Mouse (Mus musculus): ENCODE results near the gene Trap1a. TPM values are rescaled to one million over a fixed set of nuclear protein-coding genes. Genes with fewer than 3 reads are reported as not detected.
"Not testable (repeated sequence)": the region's sequence is repeated elsewhere in the genome, so short reads cannot be mapped to it uniquely, and the experiment has no call there.

Gene Trap1a
- not detected in 2 replicates for polyA plus RNA-seq (2012; rRNA removed)

DNA sequence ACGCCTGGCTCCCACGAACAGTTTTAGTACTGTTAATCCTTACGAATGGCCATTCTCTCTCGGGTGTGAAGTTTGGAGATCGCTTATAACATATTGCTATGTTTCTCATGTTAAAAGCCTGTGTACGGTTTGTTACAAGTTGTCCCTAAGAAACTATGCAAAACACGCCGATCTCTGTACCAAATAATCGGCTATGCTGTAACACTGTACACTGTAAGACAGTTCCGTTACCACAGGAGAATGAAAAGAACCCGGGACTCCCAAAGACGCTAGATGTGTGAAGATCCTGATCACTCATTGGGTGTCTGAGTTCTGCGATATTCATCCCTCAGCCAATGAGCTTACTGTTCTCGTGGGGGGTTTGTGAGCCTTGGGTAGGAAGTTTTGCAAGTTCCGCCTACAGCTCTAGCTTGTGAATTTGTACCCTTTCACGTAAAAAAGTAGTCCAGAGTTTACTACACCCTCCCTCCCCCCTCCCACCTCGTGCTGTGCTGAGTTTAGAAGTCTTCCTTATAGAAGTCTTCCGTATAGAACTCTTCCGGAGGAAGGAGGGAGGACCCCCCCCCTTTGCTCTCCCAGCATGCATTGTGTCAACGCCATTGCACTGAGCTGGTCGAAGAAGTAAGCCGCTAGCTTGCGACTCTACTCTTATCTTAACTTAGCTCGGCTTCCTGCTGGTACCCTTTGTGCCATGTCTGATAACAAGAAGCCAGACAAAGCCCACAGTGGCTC, at the start of gene Trap1a:
TSS of gene Trap1a (plus strand) at position 421 of the 732 bp plus-strand sequence.
- H3K4me3 ChIP-seq (ENCODE audit: extremely low read depth, insufficient read depth, insufficient read length), result no peak within 1 kb of the TSS
- 91% methylated on average over 24 of the region's 24 CpGs for WGBS

DNA sequence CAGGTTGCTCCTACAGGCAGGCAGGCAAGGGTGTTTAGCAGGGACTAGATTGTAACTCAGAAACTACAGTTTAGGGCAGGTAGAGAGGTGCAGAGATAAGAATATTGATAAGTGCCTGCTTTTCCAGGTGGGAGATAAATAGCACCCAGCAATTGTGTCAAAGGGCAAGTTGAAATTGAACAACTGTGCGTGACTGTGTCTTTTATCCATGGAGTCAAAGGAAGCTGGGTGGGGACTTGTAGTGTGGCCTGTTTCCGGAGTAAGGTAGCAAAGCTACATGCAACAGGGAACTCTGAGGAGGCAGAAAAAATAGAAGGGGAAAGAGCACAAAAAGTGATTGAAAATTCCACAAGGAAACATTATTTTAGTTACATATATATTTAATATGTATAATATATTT, 40.4 kb upstream of the Trap1a start:
- no peak overlapping the region for H3K4me3 ChIP-seq (ENCODE audit: extremely low read depth, insufficient read depth, insufficient read length)
- DNase-seq (ENCODE audit: low read depth in 1 of 2, low spot score in 2 of 2), result no peak
- 80% methylated on average over 2 of the region's 2 CpGs for WGBS
- no peak overlapping the region for H3K27ac ChIP-seq (ENCODE audit: insufficient read depth, low read length)
- no peak for TF ChIP-seq CTCF (IDR thresholded peaks at IDR 0.05; ENCODE audit: extremely low read depth, insufficient read depth, insufficient read length, insufficient replicate concordance)
- no peak for TF ChIP-seq POLR2A (IDR thresholded peaks at IDR 0.05; ENCODE audit: low read depth, low read length)
- no peaks in the 10 kb centered on the region for H3K36me3 ChIP-seq (ENCODE audit: control insufficient read depth, insufficient read depth, low read length)
- H3K27me3 ChIP-seq (ENCODE audit: control insufficient read depth, insufficient read depth, low read length), result no peaks in the 10 kb centered on the region
- H3K4me1 ChIP-seq (ENCODE audit: control insufficient read depth, insufficient read depth, insufficient read length), result no peaks in the 10 kb centered on the region

More for the DNA sequence above, at the start of gene Trap1a:
- DNase-seq (ENCODE audit: low read depth in 1 of 2, low spot score in 2 of 2), result no peak
- no peaks in the 10 kb centered on the region for H3K4me1 ChIP-seq (ENCODE audit: control insufficient read depth, insufficient read depth, insufficient read length)
- H3K27me3 ChIP-seq (ENCODE audit: control insufficient read depth, insufficient read depth, low read length), result no peaks in the 10 kb centered on the region
- H3K27ac ChIP-seq (ENCODE audit: insufficient read depth, low read length), result no peak within 1 kb of the TSS
- TF ChIP-seq POLR2A (IDR thresholded peaks at IDR 0.05; ENCODE audit: low read depth, low read length) (no peak), CTCF (IDR thresholded peaks at IDR 0.05; ENCODE audit: extremely low read depth, insufficient read depth, insufficient read length, insufficient replicate concordance) (no peak)
- no peaks in the 10 kb centered on the region for H3K36me3 ChIP-seq (ENCODE audit: control insufficient read depth, insufficient read depth, low read length)

DNA sequence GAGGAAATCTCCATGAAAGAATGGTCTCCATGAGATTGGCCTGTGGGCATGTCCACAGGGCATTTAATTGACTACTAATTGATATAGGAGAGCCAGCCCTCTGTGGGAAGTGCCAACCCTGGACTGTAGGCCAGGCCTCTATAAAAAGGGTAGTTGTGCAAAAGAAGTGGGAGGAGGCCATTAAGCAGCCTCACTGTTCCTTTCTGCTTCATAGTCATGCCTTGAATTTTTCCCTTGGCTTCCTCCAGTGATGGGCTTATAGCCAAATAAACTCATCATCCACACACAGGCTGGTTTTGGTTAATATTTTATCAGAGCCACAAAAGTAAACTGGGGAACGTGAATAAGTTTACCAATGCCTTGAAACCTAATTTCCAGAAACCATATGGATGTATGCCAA, 38.2 kb upstream of the Trap1a start:
- no peak for TF ChIP-seq CTCF (IDR thresholded peaks at IDR 0.05; ENCODE audit: extremely low read depth, insufficient read depth, insufficient read length, insufficient replicate concordance)
- TF ChIP-seq POLR2A (IDR thresholded peaks at IDR 0.05; ENCODE audit: low read depth, low read length), result no peak

DNA sequence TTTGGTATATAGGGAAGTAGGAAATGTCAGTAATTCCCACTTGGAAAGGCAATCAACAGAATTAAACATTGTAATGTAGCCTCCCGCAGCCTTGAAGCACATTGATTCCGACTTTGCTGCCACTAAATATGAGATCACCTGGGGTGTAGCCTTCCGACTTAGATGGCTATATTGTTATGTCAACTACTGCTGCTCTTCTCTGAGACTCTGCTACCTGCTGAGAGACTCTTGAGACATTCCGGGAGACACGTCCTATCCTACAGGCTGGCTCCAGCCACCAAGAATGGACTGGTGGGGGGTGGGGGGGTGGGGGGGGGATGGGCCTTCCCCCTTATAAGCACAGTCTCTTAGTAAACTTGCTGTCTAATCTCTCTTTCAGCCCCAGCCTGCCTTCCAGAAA, 16.1 kb upstream of the Trap1a start:
- H3K4me1 ChIP-seq (ENCODE audit: control insufficient read depth, insufficient read depth, insufficient read length); H3K4me3 ChIP-seq (ENCODE audit: extremely low read depth, insufficient read depth, insufficient read length); H3K36me3 ChIP-seq (ENCODE audit: control insufficient read depth, insufficient read depth, low read length); H3K27ac ChIP-seq (ENCODE audit: insufficient read depth, low read length); H3K27me3 ChIP-seq (ENCODE audit: control insufficient read depth, insufficient read depth, low read length); DNase-seq (ENCODE audit: low read depth in 1 of 2, low spot score in 2 of 2): not testable (repeated sequence)
- 86% methylated on average over 5 of the region's 5 CpGs for WGBS

More for the DNA sequence above, 38.2 kb upstream of the Trap1a start:
- Histone ChIP-seq H3K27me3 (ENCODE audit: control insufficient read depth, insufficient read depth, low read length) (no peaks in the 10 kb centered on the region), H3K36me3 (ENCODE audit: control insufficient read depth, insufficient read depth, low read length) (no peaks in the 10 kb centered on the region), H3K4me1 (ENCODE audit: control insufficient read depth, insufficient read depth, insufficient read length) (no peaks in the 10 kb centered on the region), H3K27ac (ENCODE audit: insufficient read depth, low read length) (no peak overlapping the region), H3K4me3 (ENCODE audit: extremely low read depth, insufficient read depth, insufficient read length) (no peak overlapping the region)
- DNase-seq (ENCODE audit: low read depth in 1 of 2, low spot score in 2 of 2), result no peak
- WGBS, result 75% methylated on average over 1 of the region's 1 CpGs

DNA sequence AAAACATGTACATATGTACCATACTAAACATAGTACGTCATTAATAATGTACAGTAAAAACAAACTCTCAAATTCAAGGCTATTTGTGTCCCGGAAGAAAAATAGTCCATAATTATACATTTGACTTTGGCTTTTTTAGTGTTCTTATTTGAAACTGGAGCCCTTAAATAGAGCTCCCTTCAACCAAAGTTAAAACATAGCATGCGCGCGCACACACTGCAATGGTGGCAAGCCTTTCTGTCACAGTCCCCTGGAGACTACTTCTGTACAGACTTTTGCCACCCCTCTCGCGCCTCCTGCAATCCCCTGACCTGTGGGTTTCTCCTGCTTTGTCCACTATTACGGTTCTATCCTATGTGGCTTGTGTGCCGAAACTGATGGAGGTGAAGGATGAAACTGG, 900 bp upstream of the Trap1a start:
- H3K36me3 ChIP-seq (ENCODE audit: control insufficient read depth, insufficient read depth, low read length), result no peaks in the 10 kb centered on the region
- no peak for DNase-seq (ENCODE audit: low read depth in 1 of 2, low spot score in 2 of 2)
- no peak for TF ChIP-seq POLR2A (IDR thresholded peaks at IDR 0.05; ENCODE audit: low read depth, low read length)
- no peak for TF ChIP-seq CTCF (IDR thresholded peaks at IDR 0.05; ENCODE audit: extremely low read depth, insufficient read depth, insufficient read length, insufficient replicate concordance)
- H3K27ac ChIP-seq (ENCODE audit: insufficient read depth, low read length), result no peak overlapping the region
- H3K4me1 ChIP-seq (ENCODE audit: control insufficient read depth, insufficient read depth, insufficient read length), result no peaks in the 10 kb centered on the region
- H3K4me3 ChIP-seq (ENCODE audit: extremely low read depth, insufficient read depth, insufficient read length), result no peak overlapping the region
- WGBS, result 95% methylated on average over 9 of the region's 9 CpGs
- no peaks in the 10 kb centered on the region for H3K27me3 ChIP-seq (ENCODE audit: control insufficient read depth, insufficient read depth, low read length)

DNA sequence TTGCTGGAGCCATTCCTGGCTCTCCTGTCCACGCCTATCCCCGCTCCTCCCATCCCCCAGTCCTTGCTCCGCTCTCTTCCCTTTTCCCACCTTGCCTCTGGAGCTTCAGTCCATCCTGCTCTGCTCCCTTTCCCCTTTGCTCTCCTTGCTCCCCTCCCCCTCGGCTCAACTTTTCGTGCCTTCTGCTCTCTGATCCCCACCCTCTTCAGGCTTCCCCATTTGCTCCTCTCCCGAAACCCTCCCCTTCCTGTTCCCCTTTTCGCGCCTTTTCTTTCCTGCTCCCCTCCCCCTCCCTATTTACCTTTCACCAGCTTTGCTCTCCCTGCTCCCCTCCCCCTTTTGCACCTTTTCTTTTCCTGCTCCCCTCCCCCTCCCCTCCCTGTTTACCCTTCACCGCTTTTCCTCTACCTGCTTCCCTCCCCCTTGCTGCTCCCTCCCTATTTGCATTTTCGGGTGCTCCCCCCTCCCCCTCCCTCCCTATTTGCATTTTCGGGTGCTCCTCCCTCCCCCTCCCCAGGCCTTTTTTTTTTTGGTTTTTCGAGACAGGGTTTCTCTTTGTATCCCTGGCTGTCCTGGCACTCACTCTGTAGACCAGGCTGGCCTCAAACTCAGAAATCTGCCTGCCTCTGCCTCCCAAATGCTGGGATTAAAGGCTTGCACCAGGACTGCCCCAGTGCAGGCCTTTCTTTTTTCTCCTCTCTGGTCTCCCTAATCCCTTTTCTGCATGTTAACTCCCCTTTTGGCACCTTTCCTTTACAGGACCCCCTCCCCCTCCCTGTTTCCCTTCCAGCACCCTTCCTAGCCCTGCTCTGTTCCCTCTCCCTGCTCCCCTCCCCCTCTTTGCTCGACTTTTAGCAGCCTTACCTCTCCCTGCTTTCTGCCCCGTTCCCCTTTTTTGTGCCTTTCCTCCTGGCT, 1.3 kb downstream of the Trap1a start:
- Histone ChIP-seq H3K4me3 (ENCODE audit: extremely low read depth, insufficient read depth, insufficient read length) (no peak overlapping the region), H3K4me1 (ENCODE audit: control insufficient read depth, insufficient read depth, insufficient read length) (no peaks in the 10 kb centered on the region), H3K27ac (ENCODE audit: insufficient read depth, low read length) (no peak overlapping the region), H3K36me3 (ENCODE audit: control insufficient read depth, insufficient read depth, low read length) (no peaks in the 10 kb centered on the region), H3K27me3 (ENCODE audit: control insufficient read depth, insufficient read depth, low read length) (no peaks in the 10 kb centered on the region)
- 69% methylated on average over 14 of the region's 14 CpGs for WGBS
- no peak for DNase-seq (ENCODE audit: low read depth in 1 of 2, low spot score in 2 of 2)
- no peak for TF ChIP-seq POLR2A (IDR thresholded peaks at IDR 0.05; ENCODE audit: low read depth, low read length)

Data from spleen, adult 2 months (tissue).